Mouse (Mus musculus): ENCODE measurements at regions not wholly inside any gene's neighbourhood (a gene's known extent, or its start where the extent isn't known, plus 50 kb on each side); places are given as distances from the start of the nearest gene placed in this dataset.

GRCm38 (mm10) chr10:12062302-12062701 lies 719.1 kb downstream of the Epm2a start:
- no peak for DNase-seq

GRCm38 (mm10) chr10:12083961-12084360 lies 740.8 kb downstream of the Epm2a start:
- no peak for DNase-seq

- no peak for DNase-seq
These were observed 749.3 kb downstream of the Epm2a start for GRCm38 (mm10) chr10:12092521-12092920.

- DNase-seq = no peak
These were observed 753.5 kb downstream of the Epm2a start for GRCm38 (mm10) chr10:12096678-12097077.

GRCm38 (mm10) chr10:12107001-12107418 lies 762.2 kb downstream of the Utrn start:
- peak; percentile 1 to 7 for DNase-seq

- no peak for DNase-seq
These were observed 757.4 kb downstream of the Utrn start for GRCm38 (mm10) chr10:12111720-12112119.

- no peak for DNase-seq
These were observed 753.4 kb downstream of the Utrn start for GRCm38 (mm10) chr10:12115767-12116166.

GRCm38 (mm10) chr10:12116662-12117303 lies 752.4 kb downstream of the Utrn start:
- DNase-seq = no peak

- no peak for DNase-seq
These were observed 744.9 kb downstream of the Utrn start for GRCm38 (mm10) chr10:12124272-12124671.

GRCm38 (mm10) chr10:12129486-12129885 lies 739.7 kb downstream of the Utrn start:
- no peak for DNase-seq

GRCm38 (mm10) chr10:12144691-12145090 lies 724.5 kb downstream of the Utrn start:
- no peak for DNase-seq

GRCm38 (mm10) chr10:12146942-12147537 lies 722.1 kb downstream of the Utrn start:
- DNase-seq = no peak

GRCm38 (mm10) chr10:12170243-12170642 lies 698.9 kb downstream of the Utrn start:
- DNase-seq = no peak

GRCm38 (mm10) chr10:12174200-12174818 lies 694.9 kb downstream of the Utrn start:
- DNase-seq = no peak

- no peak for DNase-seq
These were observed 694.0 kb downstream of the Utrn start for GRCm38 (mm10) chr10:12175141-12175540.

GRCm38 (mm10) chr10:12177482-12177881 lies 691.7 kb downstream of the Utrn start:
- DNase-seq = no peak

GRCm38 (mm10) chr10:12180965-12181364 lies 688.2 kb downstream of the Utrn start:
- no peak for DNase-seq

- DNase-seq = no peak
These were observed 682.1 kb downstream of the Utrn start for GRCm38 (mm10) chr10:12186918-12187639.

- no peak for DNase-seq
These were observed 681.4 kb downstream of the Utrn start for GRCm38 (mm10) chr10:12187669-12188342.

- DNase-seq = no peak
These were observed 678.7 kb downstream of the Utrn start for GRCm38 (mm10) chr10:12190435-12190834.

GRCm38 (mm10) chr10:12207301-12207700 lies 661.9 kb downstream of the Utrn start:
- DNase-seq = no peak

- no peak for DNase-seq
These were observed 659.0 kb downstream of the Utrn start for GRCm38 (mm10) chr10:12210181-12210580.
